Mouse (Mus musculus) urinary bladder, adult 18-20 months (tissue): ENCODE measurements around the gene Cdh4.

Experiments used
- DNase-seq, 2 experiments: peaks; one replicate each; pipeline ENCODE4 v3.0.0; 2022; ENCODE audit warnings: low spot score in 2 of 2, mixed read lengths in 2 of 2

The Cdh4 gene

GRCm38 (mm10) chr2:179538535-179538934, 96.3 kb downstream of the Cdh4 start:
- DNase-seq: no peak

DNA sequence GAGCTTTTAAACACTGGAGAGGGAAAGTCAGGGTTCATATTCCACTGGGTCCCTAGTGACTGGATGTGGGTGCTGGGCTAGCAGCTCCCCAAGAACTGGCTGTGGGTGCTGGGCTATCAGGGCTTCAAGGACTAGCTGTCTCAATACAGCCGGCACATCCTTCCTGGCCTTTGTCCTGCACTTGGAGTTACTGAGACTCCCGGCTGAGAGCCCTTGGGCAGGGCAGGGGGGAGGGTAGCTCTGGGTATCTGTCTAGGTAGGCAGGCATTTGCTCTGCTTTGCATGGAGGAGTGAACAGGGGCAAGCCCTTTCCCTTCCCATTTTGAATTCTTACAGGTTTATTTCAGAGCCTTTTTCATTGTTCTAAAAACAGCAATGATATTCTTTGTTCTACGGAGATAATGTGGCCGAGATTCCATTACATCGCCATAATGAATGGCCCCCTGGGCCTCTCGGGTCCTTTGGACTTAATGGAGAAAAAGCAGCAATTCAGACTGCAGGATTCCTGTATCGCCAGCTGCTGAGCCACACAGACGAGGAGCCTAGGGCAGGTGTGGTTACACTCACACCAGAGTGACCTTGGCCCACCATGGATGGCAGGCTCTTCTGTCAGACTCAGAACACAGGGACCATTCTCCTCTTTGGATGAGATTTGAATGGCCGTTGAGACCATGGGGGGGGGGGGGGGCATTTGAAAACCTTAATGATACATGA, 97.5 kb downstream of the Cdh4 start:
- DNase-seq: no peak

DNA sequence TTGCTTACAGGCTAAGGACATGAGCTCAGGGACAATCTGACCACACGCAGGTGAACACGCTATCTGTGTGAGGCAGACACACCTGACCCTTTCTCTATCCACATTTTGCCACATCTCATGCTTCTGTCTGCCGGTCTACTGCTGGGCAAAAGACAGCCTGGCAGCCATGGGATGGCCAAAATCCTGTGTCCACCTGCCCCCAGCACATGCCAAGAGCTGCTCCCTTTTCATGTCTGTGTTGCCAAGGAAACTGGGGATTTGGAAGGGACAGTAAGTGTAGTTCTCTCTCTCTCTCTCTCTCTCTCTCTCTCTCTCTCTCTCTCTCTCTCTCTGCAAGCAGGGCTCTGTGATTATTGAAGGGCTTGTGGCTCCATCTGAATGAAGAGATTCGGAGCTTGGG, 98.9 kb downstream of the Cdh4 start:
- no peak for DNase-seq

- no peak for DNase-seq
Observed at GRCm38 (mm10) chr2:179547627-179548026, 105.4 kb downstream of the Cdh4 start.

- DNase-seq: no peak
Observed at GRCm38 (mm10) chr2:179555928-179556327, 113.7 kb downstream of the Cdh4 start.

GRCm38 (mm10) chr2:179562350-179562749, 120.1 kb downstream of the Cdh4 start:
- no peak for DNase-seq

DNA sequence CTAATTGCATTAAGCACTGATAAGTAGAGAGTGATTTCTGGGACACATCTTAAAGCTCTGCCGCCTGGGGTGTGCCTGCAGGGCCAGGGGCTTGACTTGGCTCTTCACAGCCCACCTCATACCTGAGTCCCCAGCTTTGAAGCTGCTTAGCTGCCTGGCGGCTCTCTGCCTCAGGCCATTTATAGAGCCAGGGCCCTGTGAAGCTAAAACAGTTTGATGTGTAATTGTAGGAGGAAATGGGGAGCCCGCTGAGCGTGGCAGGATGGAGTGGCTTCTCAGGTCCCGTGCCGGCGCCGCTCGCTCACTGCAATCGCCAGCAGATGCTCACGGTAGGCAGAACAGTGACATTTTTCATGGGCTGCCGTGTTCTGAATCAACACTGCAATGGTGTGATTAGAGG, 123.4 kb downstream of the Cdh4 start:
- no peak for DNase-seq

DNA sequence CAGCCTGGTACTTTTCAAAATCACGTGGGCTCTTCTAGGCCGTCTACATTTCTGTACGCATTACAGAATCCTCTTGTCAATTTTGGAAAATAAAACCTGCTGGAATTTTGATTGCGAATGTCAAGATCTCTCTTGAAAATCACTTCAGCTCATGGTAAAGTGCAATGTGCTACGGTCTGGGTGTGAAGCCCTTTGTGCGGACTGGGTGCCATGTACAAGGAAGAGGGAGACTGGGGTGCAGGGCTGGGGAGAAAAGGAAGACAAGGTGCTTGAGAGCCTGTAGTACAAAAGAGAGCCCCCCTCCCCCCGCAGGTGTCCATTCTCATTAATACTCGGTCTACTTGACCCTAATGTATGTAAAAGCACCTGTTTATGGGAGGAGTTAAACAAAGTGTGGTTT, 125.7 kb downstream of the Cdh4 start:
- DNase-seq: no peak

- no peak for DNase-seq
Observed at GRCm38 (mm10) chr2:179569171-179569570, 126.9 kb downstream of the Cdh4 start.

- no peak for DNase-seq
Observed at GRCm38 (mm10) chr2:179571175-179571769, 129.0 kb downstream of the Cdh4 start.

DNA sequence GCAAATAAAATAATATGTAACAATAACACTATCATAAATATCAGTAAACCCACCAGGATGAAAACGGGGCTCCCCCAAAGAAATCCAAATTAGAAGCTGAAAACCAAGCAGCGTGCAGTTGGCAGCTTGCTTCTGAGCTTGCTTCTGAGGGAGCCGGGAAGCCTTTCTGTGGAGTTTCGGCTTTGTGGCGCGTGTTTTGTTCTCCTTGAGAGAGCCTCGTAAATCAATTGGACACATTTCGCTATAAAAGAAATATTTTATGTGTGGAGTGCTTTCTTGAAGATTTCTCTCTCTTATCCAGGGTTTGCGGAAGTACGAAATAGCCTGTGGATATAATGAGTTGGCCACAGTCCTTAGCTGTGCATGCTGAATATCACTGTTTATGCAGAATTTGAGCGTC, 131.1 kb downstream of the Cdh4 start:
- DNase-seq: no peak

GRCm38 (mm10) chr2:179573786-179574185, 131.6 kb downstream of the Cdh4 start:
- DNase-seq: no peak

DNA sequence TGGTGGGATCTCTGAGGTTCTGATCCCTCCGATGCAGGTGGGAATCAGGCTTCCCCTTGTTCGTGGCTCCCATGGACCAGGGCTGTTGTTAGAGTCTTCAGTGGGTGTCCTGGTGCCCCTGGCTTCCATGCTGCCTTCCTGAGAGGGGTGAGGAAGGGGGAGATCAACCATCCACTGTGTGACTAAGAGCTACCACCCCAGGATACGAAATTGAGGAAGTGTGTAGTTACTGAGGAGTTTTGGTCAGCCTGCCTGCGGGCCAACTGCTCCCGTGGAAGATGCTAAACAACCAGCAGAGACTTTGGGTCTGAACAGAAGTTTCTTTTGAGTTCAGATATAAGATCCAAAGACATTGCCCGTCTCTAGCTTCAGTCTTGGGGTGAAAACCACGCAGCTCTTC, 133.4 kb downstream of the Cdh4 start:
- DNase-seq: no peak

- DNase-seq: no peak
Observed at GRCm38 (mm10) chr2:179576221-179576620, 134.0 kb downstream of the Cdh4 start.

- no peak for DNase-seq
Observed at GRCm38 (mm10) chr2:179578329-179578728, 136.1 kb downstream of the Cdh4 start.

GRCm38 (mm10) chr2:179578842-179579241, 136.6 kb downstream of the Cdh4 start:
- no peak for DNase-seq

DNA sequence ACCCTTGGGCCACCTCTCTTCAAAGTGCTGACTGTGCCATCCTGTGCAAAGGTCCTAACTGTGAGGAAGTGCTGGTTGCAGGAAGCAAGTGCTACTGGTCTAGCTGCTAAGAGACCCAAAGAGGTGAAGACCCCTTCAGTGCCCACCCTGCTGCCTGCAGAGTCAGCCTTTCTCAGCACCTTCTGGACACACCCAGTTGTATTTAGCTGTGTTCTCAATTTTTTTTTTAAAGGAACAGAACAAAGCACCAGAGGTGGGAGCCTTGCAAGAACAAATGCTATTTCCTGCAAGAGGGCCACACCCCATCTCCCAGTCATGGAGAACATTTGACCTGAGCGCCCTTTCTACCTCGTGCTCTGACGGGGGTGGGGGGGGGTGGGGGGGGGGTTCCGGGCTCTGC, 138.2 kb downstream of the Cdh4 start:
- DNase-seq: no peak

DNA sequence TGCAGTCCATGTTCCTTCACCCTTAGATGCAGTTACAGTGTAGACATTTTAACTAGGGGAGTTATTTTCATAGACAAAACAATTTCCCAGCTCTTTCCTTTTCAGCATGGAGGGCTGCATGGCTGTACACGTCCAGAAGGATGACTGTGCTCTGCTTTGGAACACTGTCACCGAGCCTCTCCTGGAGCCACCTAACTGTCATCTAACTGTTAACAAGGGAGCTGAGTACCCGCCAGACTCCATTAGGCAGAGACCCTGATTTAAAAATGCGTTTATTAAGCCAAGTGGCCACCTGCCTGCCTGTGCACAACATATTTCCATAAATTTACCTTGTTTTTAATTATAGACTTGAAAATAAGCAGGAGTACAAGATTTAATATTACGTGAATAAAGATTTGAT, 138.8 kb downstream of the Cdh4 start:
- DNase-seq: no peak

- DNase-seq: no peak
Observed at GRCm38 (mm10) chr2:179582966-179583365, 140.7 kb downstream of the Cdh4 start.

DNA sequence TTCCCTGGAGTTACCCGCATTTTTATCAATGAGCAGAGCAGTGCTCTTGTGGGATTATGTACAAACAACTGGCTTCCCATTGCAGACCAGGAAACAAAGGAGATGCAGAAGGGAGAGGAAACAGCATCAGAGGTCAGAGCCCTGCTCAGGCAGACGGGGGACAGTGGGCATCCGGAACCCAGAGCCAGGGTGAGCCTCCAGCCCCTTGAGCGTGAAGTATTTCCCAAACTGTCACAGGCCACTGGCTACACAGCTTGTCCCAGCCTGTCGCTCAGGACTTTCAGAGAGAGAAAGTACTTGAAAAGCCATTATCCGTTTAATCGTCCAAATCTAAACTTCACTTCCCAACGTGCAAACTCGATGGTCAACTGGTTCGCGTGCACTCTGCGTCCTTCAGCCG, 142.4 kb downstream of the Cdh4 start:
- no peak for DNase-seq

DNA sequence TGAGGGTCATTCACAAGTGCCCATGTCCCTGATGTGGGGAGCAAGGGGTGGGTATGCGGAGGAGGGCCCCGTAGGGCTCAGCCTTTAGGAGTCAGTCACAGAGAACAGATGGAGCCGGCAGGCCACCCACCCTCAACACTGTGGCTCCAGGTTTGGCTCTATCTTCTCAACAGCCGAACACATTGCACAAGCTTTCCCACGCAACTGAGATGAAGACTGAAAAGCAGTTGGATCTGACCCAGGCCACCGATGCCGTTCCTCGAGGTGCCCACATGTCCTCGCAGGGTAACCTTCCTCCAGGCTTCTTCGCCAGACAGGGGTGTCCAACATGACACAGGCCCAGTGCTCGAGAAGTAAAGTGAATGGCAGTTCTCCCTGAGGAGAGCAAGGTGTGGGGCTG, 144.2 kb downstream of the Cdh4 start:
- no peak for DNase-seq

DNA sequence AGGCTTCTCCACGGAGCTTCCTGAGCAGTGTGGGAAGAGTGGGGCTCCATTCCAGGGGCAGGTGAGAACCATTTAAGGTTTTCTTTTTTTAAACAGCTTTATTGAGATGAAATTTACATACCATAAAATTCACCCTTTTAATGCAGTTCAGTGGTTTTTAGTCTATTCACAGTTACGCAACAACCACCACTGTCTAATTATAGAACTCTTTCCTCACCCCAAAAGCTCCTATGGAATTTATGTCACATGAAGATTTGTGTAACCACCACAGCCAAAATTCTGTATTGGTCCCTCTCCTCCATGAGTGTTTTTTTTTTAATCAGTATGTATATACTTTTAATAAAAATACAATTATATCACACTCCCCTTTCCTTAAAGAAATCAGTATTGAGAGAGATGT, 144.8 kb downstream of the Cdh4 start:
- no peak for DNase-seq

GRCm38 (mm10) chr2:179591661-179592060, 149.4 kb downstream of the Cdh4 start:
- no peak for DNase-seq

DNA sequence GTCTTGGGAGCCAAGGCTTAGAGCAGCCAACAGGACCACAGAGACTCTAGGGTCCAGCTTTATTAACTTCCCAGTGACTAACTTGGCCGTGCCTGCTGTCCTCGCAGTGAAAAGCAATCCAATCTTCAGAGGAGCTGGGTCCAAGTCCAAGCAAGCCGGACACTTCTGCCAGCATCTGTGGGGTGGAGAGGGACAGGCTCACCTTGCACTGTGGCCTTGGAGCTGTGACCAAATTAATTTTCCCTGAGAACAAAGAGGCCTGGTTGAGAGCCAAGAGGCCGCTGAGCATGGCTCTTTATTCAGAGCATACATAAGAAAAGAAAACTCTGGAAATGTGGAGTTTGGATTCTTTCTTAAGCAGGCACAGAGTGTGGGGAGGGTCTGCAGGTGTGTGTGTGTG, 152.8 kb downstream of the Cdh4 start:
- DNase-seq: no peak
